Mouse (Mus musculus): ENCODE data around the gene Apobec2.

- no peak for TF ChIP-seq EP300 (IDR thresholded peaks at IDR 0.05)
- TF ChIP-seq CTCF (IDR thresholded peaks at IDR 0.05), result no peak
Measured at GRCm38 (mm10) chr17:48385786-48386461, 46.8 kb downstream of the Apobec2 start.
